Mouse (Mus musculus) cerebellum, postnatal 25 days (tissue): ENCODE measurements around the gene Arsb.

Experiments used
- DNase-seq, 2 experiments: peaks; one replicate each; pipeline ENCODE4 v3.0.0; 2021; ENCODE audit warnings: mixed read lengths in 2 of 2

Gene Arsb

GRCm38 (mm10) chr13:93987611-93988010 lies 216.2 kb downstream of the Arsb start:
- DNase-seq: no peak

- no peak for DNase-seq
Measured at GRCm38 (mm10) chr13:93989208-93989607, 217.8 kb downstream of the Arsb start.

DNA sequence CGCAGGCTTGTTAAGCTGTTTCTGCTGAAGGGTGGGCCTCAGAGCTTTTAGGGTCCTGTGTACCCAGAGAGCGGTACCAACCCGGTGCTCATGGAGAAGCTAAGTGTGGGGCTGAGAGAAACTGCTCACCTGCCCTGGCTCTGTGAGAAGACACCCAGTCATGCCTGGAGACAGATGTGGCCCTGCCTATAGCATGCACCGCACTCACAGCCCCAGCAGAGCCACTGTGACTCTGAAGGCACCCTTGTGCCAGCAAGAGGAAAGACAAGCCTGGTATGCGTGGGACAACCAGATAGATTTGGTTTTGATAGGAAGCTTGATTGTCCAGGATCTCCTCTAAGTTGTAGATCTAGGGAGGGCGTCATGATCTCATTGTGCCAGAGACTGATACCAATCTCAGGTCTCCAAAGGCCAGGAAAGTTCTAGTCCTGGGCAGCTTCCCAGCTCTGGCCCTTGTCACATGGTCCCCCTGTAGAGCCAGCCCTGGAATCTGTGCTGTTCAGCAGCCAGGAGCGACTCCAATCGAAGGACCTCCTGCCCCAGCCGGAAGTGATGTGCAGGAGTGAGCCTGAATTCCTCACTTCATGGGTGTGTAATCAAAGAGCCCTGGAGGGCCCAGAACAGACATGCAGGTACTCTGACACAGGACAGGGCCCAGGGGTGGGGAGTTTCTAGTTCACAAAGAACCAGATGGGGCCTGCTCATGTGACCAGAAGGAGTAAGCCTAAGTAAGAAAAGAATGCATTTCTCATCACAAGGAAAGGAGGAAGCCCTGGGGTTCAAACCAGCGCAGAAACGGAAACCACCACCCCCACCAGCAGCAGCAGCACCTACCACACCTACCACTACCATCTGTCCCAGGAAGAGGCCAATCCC lies 218.5 kb downstream of the Arsb start:
- DNase-seq: no peak

GRCm38 (mm10) chr13:93990841-93991240 lies 219.4 kb downstream of the Arsb start:
- DNase-seq: no peak

GRCm38 (mm10) chr13:93992342-93992882 lies 221.0 kb downstream of the Arsb start:
- no peak for DNase-seq
